Mouse (Mus musculus) layer of hippocampus, postnatal 36 days (tissue): ENCODE measurements at regions not wholly inside any gene's neighbourhood (a gene's known extent, or its start where the extent isn't known, plus 50 kb on each side); places are given as distances from the start of the nearest gene placed in this dataset.
A peak's percentile ranks its signal among the peaks of the same experiment; 100 is the strongest.

Experiments used
- DNase-seq, 2 experiments: peaks; one replicate each; pipeline ENCODE4 v3.0.0; 2022
- microRNA-seq, 2 experiments: library from miRNA; unstranded; fragments of <30 nt; microRNA quantifications; one replicate each; pipeline ENCODE4 v1.2.0; 2021

GRCm38 (mm10) chr1:137086766-137087165 lies 126.5 kb upstream of the Nr5a2 start:
- no peak for DNase-seq

- DNase-seq: no peak
Measured at GRCm38 (mm10) chr1:137083500-137083899, 123.3 kb upstream of the Nr5a2 start.

- no peak for DNase-seq
Measured at GRCm38 (mm10) chr1:137079401-137080003, 119.3 kb upstream of the Nr5a2 start.

GRCm38 (mm10) chr1:137074787-137075186 lies 114.5 kb upstream of the Nr5a2 start:
- DNase-seq: peak; percentile 46 to 60

GRCm38 (mm10) chr1:137073857-137074572 lies 113.8 kb upstream of the Nr5a2 start:
- DNase-seq: no peak

- no peak for DNase-seq
Measured at GRCm38 (mm10) chr1:137060914-137061313, 100.7 kb upstream of the Nr5a2 start.

GRCm38 (mm10) chr1:137053134-137053533 lies 92.9 kb upstream of the Nr5a2 start:
- DNase-seq: no peak

GRCm38 (mm10) chr1:137051515-137051914 lies 91.3 kb upstream of the Nr5a2 start:
- no peak for DNase-seq

- no peak for DNase-seq
Measured at GRCm38 (mm10) chr1:137044076-137044475, 83.8 kb upstream of the Nr5a2 start.

GRCm38 (mm10) chr1:137042414-137043010 lies 82.3 kb upstream of the Nr5a2 start:
- DNase-seq: no peak

GRCm38 (mm10) chr1:137040898-137041297 lies 80.7 kb upstream of the Nr5a2 start:
- no peak for DNase-seq

- no peak for DNase-seq
Measured at GRCm38 (mm10) chr1:137034586-137034985, 74.3 kb upstream of the Nr5a2 start.

GRCm38 (mm10) chr1:137033679-137034078 lies 73.4 kb upstream of the Nr5a2 start:
- no peak for DNase-seq

GRCm38 (mm10) chr1:137023706-137024105 lies 63.5 kb upstream of the Nr5a2 start:
- DNase-seq: no peak

- DNase-seq: no peak
Measured at GRCm38 (mm10) chr1:137020528-137020927, 60.3 kb upstream of the Nr5a2 start.

GRCm38 (mm10) chr1:137017642-137018041 lies 57.4 kb upstream of the Nr5a2 start:
- no peak for DNase-seq

GRCm38 (mm10) chr1:137010240-137010926 lies 50.1 kb upstream of the Nr5a2 start:
- DNase-seq: no peak

Small RNAs in the stretch of these regions (microRNA-seq; reads per million reads assigned to microRNA genes)
- gene Mir181a-1 (690 to 1,094 reads per million in 2 experiments), gene Mir181b-1 (7.0 to 15.2 reads per million in 2 experiments)
